Mouse (Mus musculus): Measurements from ENCODE around the gene Klhdc7a. TPM values are rescaled to one million over a fixed set of nuclear protein-coding genes. Genes with fewer than 3 reads are reported as not detected.

Gene Klhdc7a
- total and polyA plus RNA-seq, 3 experiments, result under 0.01 TPM; not detected in 2

- Histone ChIP-seq H3K27ac (ENCODE audit: control insufficient read depth, low read depth, low read length) (no peak overlapping the region), H3K79me2 (ENCODE audit: control insufficient read depth, insufficient read depth, low read length, poor library complexity) (no peaks in the 10 kb centered on the region), H3K9ac (ENCODE audit: control insufficient read depth, low read depth, low read length, poor library complexity, severe bottlenecking) (no peak overlapping the region), H3K27me3 (ENCODE audit: control insufficient read depth in 1 of 2, insufficient read depth in 2 of 2, low read length in 2 of 2) (no peaks in the 10 kb centered on the region), H3K36me3 (ENCODE audit: control insufficient read depth in 1 of 2, insufficient read depth in 2 of 2, low read length in 2 of 2) (no peaks in the 10 kb centered on the region), H3K4me3 (ENCODE audit: control insufficient read depth in 1 of 2, insufficient read depth in 1 of 2, low read depth in 2 of 2, low read length in 2 of 2) (no peak overlapping the region), H3K9me3 (replicated peaks; ENCODE audit: insufficient read depth, low read length) (no peaks in the 10 kb centered on the region), H3K4me1 (ENCODE audit: control insufficient read depth in 1 of 2, insufficient read depth in 2 of 2, low read length in 2 of 2) (no peaks in the 10 kb centered on the region)
- DNase-seq (ENCODE audit: low read depth, low spot score), result no peak
- TF ChIP-seq HCFC1 (IDR thresholded peaks at IDR 0.05; ENCODE audit: low read depth, low read length), result no peak
- no peak for TF ChIP-seq POLR2A (IDR thresholded peaks at IDR 0.05; ENCODE audit: control insufficient read depth in 1 of 2, insufficient read depth in 1 of 2, low read depth in 1 of 2, low read length in 2 of 2, poor library complexity in 1 of 2)
- TF ChIP-seq SMC3 (IDR thresholded peaks at IDR 0.05; ENCODE audit: low read depth, low read length), result no peak
- TF ChIP-seq MAZ (IDR thresholded peaks at IDR 0.05; ENCODE audit: low read depth, low read length), result no peak
- no peak for TF ChIP-seq GATA1 (IDR thresholded peaks at IDR 0.05; ENCODE audit: low read depth, low read length)
- no peak for TF ChIP-seq ELF1 (IDR thresholded peaks at IDR 0.05; ENCODE audit: low read depth, low read length)
- TF ChIP-seq TAL1 (IDR thresholded peaks at IDR 0.05; ENCODE audit: low read length), result no peak
- no peak for TF ChIP-seq RAD21 (IDR thresholded peaks at IDR 0.05; ENCODE audit: low read depth, low read length)
- no peak for TF ChIP-seq ZC3H11A (IDR thresholded peaks at IDR 0.05; ENCODE audit: low read depth, low read length)
- TF ChIP-seq MYB (IDR thresholded peaks at IDR 0.05; ENCODE audit: low read depth, low read length), result no peak
- TF ChIP-seq JUND (IDR thresholded peaks at IDR 0.05; ENCODE audit: low read depth, low read length), result no peak
- TF ChIP-seq EP300 (IDR thresholded peaks at IDR 0.05; ENCODE audit: low read depth in 1 of 2, low read length in 2 of 2), result no peak
- TF ChIP-seq E2F4 (IDR thresholded peaks at IDR 0.05; ENCODE audit: borderline replicate concordance, low read depth, low read length), result no peak
- no peak for TF ChIP-seq NELFE (IDR thresholded peaks at IDR 0.05; ENCODE audit: low read depth, low read length)
- TF ChIP-seq MYC (IDR thresholded peaks at IDR 0.05; ENCODE audit: low read depth, low read length), result no peak
- no peak for TF ChIP-seq NRF1 (IDR thresholded peaks at IDR 0.05; ENCODE audit: insufficient read depth, low read depth, low read length, poor library complexity, severe bottlenecking)
- no peak for TF ChIP-seq BHLHE40 (IDR thresholded peaks at IDR 0.05; ENCODE audit: borderline replicate concordance, low read depth, low read length)
Measured at GRCm38 (mm10) chr4:139959188-139959587, 8.6 kb downstream of the Klhdc7a start.

DNA sequence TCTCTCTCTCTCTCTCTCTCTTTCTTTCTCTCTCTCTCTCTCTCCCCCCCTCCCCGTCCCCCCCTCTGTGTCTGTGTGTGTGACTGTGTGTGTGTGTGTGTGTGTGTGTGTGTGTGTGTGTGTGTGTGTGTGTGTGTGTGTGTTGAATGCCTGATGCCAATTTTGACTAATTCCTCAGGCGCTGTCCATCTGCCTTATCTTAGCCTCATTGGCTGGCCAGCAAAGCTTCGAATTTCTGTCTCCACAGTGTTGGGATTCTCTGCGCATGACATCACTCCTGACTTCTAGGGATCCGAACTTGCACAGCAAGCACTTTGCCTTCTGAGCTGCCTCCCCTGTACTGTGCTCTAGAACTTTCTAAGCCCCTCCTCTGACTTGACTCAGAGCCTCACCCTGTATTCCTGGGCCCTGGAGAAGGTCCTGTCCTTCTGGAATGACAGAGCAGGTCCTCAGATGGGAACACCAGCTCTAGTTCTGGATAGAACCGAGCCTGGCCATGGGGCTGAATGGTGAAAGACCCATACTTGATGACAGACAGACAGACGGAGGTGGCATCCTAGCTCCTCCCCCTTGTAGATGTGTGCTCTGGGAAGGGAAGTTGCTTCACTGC lies 16.8 kb downstream of the Klhdc7a start:
- no peak overlapping the region for H3K4me3 ChIP-seq (ENCODE audit: control insufficient read depth in 1 of 2, insufficient read depth in 1 of 2, low read depth in 2 of 2, low read length in 2 of 2)
- TF ChIP-seq POLR2AphosphoS2 (IDR thresholded peaks at IDR 0.05; ENCODE audit: low read length) (no peak), MAZ (IDR thresholded peaks at IDR 0.05; ENCODE audit: low read depth, low read length) (no peak), UBTF (IDR thresholded peaks at IDR 0.05; ENCODE audit: borderline replicate concordance, insufficient read depth, low read depth, low read length) (no peak), MYB (IDR thresholded peaks at IDR 0.05; ENCODE audit: low read depth, low read length) (no peak), NRF1 (IDR thresholded peaks at IDR 0.05; ENCODE audit: insufficient read depth, low read depth, low read length, poor library complexity, severe bottlenecking) (no peak), CHD2 (IDR thresholded peaks at IDR 0.05; ENCODE audit: low read length) (no peak), POLR2A (IDR thresholded peaks at IDR 0.05; ENCODE audit: control insufficient read depth in 1 of 2, insufficient read depth in 1 of 2, low read depth in 1 of 2, low read length in 2 of 2, poor library complexity in 1 of 2) (no peak), RAD21 (IDR thresholded peaks at IDR 0.05; ENCODE audit: low read depth, low read length) (no peak), GATA1 (IDR thresholded peaks at IDR 0.05; ENCODE audit: low read depth, low read length) (no peak), MEF2A (IDR thresholded peaks at IDR 0.05; ENCODE audit: extremely low read depth, insufficient replicate concordance, low read depth, low read length, poor library complexity, severe bottlenecking) (no peak), SIN3A (IDR thresholded peaks at IDR 0.05; ENCODE audit: low read length) (no peak), TBP (IDR thresholded peaks at IDR 0.05; ENCODE audit: low read depth, low read length) (no peak), POLR2AphosphoS5 (IDR thresholded peaks at IDR 0.05; ENCODE audit: borderline replicate concordance, low read depth, low read length) (no peak), RCOR1 (IDR thresholded peaks at IDR 0.05; ENCODE audit: low read depth, low read length) (no peak), TCF12 (IDR thresholded peaks at IDR 0.05; ENCODE audit: low read depth, low read length) (no peak)
- no peaks in the 10 kb centered on the region for H3K4me1 ChIP-seq (ENCODE audit: control insufficient read depth in 1 of 2, insufficient read depth in 2 of 2, low read length in 2 of 2)

More for the DNA sequence above, 16.8 kb downstream of the Klhdc7a start:
- Histone ChIP-seq H3K79me2 (ENCODE audit: control insufficient read depth, insufficient read depth, low read length, poor library complexity) (no peaks in the 10 kb centered on the region), H3K9ac (ENCODE audit: control insufficient read depth, low read depth, low read length, poor library complexity, severe bottlenecking) (no peak overlapping the region), H3K27me3 (ENCODE audit: control insufficient read depth in 1 of 2, insufficient read depth in 2 of 2, low read length in 2 of 2) (no peaks in the 10 kb centered on the region), H3K36me3 (ENCODE audit: control insufficient read depth in 1 of 2, insufficient read depth in 2 of 2, low read length in 2 of 2) (no peaks in the 10 kb centered on the region), H3K9me3 (replicated peaks; ENCODE audit: insufficient read depth, low read length) (no peaks in the 10 kb centered on the region), H3K27ac (ENCODE audit: control insufficient read depth, low read depth, low read length) (no peak overlapping the region)
- no peak for DNase-seq (ENCODE audit: low read depth, low spot score)

Data from MEL (cell line).